Mouse (Mus musculus): ENCODE measurements around the gene Gm20388.

DNA sequence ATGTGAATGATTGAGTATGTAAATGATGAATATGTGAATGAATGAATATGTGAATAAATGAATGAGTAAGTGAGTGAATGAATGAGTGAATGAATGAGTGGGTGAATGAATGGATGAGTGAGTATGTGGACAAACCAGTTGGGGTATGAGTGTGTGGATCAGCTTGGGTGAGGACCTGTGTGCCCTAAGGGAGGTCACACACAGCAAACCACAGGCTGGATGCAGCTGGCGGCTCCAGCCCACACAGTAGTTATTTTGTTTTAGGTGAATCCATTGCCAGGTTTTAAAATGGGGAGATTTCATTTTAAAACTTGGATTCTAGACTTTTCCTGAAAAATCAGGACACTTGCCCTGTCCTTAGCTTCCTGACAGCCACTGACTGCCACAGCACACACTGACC lies 2341.1 kb downstream of the Gm20388 start:
- TF ChIP-seq TAL1 (IDR thresholded peaks at IDR 0.05; ENCODE audit: low read length), result no peak
- TF ChIP-seq GATA1 (IDR thresholded peaks at IDR 0.05; ENCODE audit: low read length), result no peak

Data from erythroblast, embryonic 14.5 days (primary cell).